Mouse (Mus musculus) heart, embryonic 13.5 days (tissue): ENCODE results near the gene Tmeff1. TPM values are rescaled to one million over a fixed set of nuclear protein-coding genes. Genes with fewer than 3 reads are reported as not detected.

Experiments
- ATAC-seq: fragments of 200-750 bp; cut with Nextera tagmentation; 2 replicates; pipeline ENCODE4 v1.8.0; 2017; ENCODE audit warnings: moderate TSS enrichment; ENCODE audit not compliant: insufficient number of reproducible peaks, low FRiP score, low TSS enrichment; ENCODE audit errors: extremely low read depth
- H3K27ac ChIP-seq: fragments of 300-500 bp; sonication (generic); replicated peaks from 2 replicates; pipeline ENCODE4 v1.5.1; 2015; ENCODE audit warnings: moderate library complexity, mild to moderate bottlenecking, inconsistent platforms
- H3K27me3 ChIP-seq: fragments of 300-500 bp; sonication (generic); replicated peaks from 2 replicates; pipeline ENCODE4 v1.6.1; 2015; ENCODE audit warnings: mild to moderate bottlenecking, inconsistent platforms
- H3K36me3 ChIP-seq: fragments of 300-500 bp; sonication (generic); 2 replicates; pipeline ENCODE4 v1.6.1; 2015; ENCODE audit warnings: mild to moderate bottlenecking, inconsistent platforms
- H3K4me1 ChIP-seq: fragments of 300-500 bp; sonication (generic); 2 replicates; pipeline ENCODE4 v1.6.1; 2015; ENCODE audit warnings: inconsistent platforms
- H3K4me2 ChIP-seq: fragments of 300-500 bp; sonication (generic); 2 replicates; pipeline ENCODE4 v1.6.1; 2015; ENCODE audit warnings: inconsistent platforms, mild to moderate bottlenecking, moderate library complexity
- H3K4me3 ChIP-seq: fragments of 300-500 bp; sonication (generic); 2 replicates; pipeline ENCODE4 v1.5.1; 2015; ENCODE audit warnings: moderate library complexity, mild to moderate bottlenecking, inconsistent platforms
- H3K9ac ChIP-seq: fragments of 300-500 bp; sonication (generic); 2 replicates; pipeline ENCODE4 v1.6.1; 2015; ENCODE audit warnings: inconsistent platforms, mild to moderate bottlenecking, moderate library complexity
- H3K9me3 ChIP-seq: fragments of 300-500 bp; sonication (generic); 2 replicates; pipeline ENCODE4 v1.6.1; 2016; ENCODE audit warnings: inconsistent platforms
- WGBS: fragments of 180-500 bp; shearing (Covaris S2); methylation state at CpG from one replicate; pipeline ENCODE4 v1.1.7; 2015; ENCODE audit warnings: mixed read lengths; 5-methylcytosine and 5-hydroxymethylcytosine counted together
- polyA plus RNA-seq: library from polyadenylated mRNA; unstranded; fragments of >200 nt; fragmentation: Nextera tagmentation; extraction: Ambion mirVana; gene quantifications from 2 replicates; pipeline ENCODE4 v1.2.1, GENCODE M21; 2015

Gene Tmeff1
- polyA plus RNA-seq, 1 experiment from 2014 or later, result 30.7 TPM

DNA sequence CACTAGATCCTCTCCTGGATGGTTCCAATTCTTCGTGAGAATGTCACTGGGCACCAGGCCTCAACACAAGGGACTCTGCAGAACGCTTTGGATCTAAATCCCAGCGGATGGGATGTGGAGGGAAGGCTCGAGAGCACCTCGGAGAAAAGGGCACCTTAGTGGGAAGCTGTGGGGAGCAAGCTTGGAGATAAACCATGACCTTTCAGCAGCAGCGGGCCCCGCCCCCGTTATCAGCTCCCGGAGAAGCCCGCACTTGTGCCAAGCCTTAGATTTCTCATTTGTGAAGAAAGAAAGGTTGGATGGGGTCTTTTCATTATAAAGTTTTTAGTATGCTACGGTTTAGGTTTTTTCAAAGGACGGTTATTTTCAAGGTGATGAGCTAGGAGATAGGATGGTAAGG is 39.0 kb upstream of the Tmeff1 start:
- Histone ChIP-seq H3K4me2 (peak overlapping the region; percentile 24), H3K9me3 (no peaks in the 10 kb centered on the region)
- ATAC-seq, result no peak

GRCm38 (mm10) chr4:48546568-48547496 is 38.1 kb upstream of the Tmeff1 start:
- no peak overlapping the region; the same call in 1 of the 2 replicates for H3K27ac ChIP-seq
- no peak overlapping the region for H3K4me2 ChIP-seq
- WGBS, result 69% methylated on average over 9 of the region's 9 CpGs
- peaks cover 79% of the 10 kb centered on the region for H3K4me1 ChIP-seq
- no peak overlapping the region for H3K9ac ChIP-seq
- H3K9me3 ChIP-seq, result no peaks in the 10 kb centered on the region
- ATAC-seq, result no peak
- H3K27me3 ChIP-seq, result no peaks in the 10 kb centered on the region
- no peak overlapping the region for H3K4me3 ChIP-seq
- H3K36me3 ChIP-seq, result no peaks in the 10 kb centered on the region

More for the DNA sequence above, 39.0 kb upstream of the Tmeff1 start:
- Histone ChIP-seq H3K27ac (0 out of 2 replicates have a peak overlapping the region, but pooled peaks have one; percentile 3), H3K27me3 (no peaks in the 10 kb centered on the region), H3K36me3 (no peaks in the 10 kb centered on the region), H3K4me1 (peaks cover 84% of the 10 kb centered on the region), H3K4me3 (no peak overlapping the region), H3K9ac (no peak overlapping the region)
- WGBS, result 31% methylated on average over 12 of the region's 12 CpGs

DNA sequence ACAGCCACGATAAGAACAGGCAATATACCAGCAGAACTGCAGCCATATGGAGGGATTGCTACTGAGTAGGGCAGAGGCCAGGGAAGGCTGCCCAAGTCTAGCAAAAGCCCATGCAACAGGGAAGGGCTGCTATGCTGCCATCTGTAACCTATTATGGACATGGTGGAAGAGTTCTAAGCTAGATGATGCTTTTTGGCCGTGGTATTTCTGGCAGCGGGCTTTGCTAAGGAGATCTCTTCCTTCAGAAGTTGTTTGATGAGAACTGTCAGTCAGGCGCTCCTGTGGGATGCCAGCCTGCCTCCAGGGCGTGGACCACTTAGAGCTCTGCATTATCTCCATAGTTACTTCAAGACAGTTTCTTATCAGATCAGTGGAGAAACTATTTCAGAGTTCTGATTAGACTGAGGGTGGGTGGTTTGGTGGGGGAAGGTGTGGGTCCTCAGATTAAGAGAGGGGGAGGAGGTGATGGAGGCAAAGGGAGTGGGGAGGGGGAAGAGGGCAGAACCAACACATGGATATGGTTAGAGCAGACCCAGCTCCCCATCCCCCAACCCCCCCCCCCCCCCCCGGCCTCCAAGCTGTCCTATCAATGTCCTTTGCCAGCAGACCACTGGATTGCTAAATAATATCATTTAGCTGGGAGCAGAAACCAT is 36.5 kb upstream of the Tmeff1 start:
- H3K27ac ChIP-seq, result no peak overlapping the region
- 0 out of 2 replicates have a peak overlapping the region, but pooled peaks have one; percentile 4 for H3K9ac ChIP-seq
- WGBS, result 30% methylated on average over 5 of the region's 6 CpGs
- no peaks in the 10 kb centered on the region for H3K27me3 ChIP-seq
- H3K9me3 ChIP-seq, result no peaks in the 10 kb centered on the region
- H3K4me3 ChIP-seq, result no peak overlapping the region
- peaks cover 14% of the 10 kb centered on the region for H3K36me3 ChIP-seq
- peaks cover 62% of the 10 kb centered on the region for H3K4me1 ChIP-seq
- H3K4me2 ChIP-seq, result no peak overlapping the region
- ATAC-seq, result no peak

DNA sequence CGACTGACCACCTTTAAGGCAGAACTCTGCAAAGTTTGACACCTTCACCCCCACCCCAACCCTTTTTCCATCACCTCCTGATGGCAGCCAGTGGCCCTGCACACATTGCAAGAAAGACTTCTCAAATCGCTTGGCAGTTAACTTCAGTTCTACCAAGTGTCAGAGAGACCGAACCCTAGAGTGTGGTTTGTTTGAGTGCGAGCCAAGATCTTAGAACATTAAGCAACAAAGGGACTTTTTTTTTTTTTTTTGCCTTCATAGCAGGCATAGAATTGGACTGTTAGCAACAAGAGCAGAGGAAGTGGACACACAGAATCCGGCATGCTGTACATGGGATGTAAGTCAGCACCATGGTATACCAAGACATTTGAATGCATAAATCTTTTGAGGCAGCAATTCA is 35.3 kb upstream of the Tmeff1 start:
- no peak for ATAC-seq
- WGBS, result 60% methylated on average over 5 of the region's 5 CpGs
- no peak overlapping the region for H3K9ac ChIP-seq

DNA sequence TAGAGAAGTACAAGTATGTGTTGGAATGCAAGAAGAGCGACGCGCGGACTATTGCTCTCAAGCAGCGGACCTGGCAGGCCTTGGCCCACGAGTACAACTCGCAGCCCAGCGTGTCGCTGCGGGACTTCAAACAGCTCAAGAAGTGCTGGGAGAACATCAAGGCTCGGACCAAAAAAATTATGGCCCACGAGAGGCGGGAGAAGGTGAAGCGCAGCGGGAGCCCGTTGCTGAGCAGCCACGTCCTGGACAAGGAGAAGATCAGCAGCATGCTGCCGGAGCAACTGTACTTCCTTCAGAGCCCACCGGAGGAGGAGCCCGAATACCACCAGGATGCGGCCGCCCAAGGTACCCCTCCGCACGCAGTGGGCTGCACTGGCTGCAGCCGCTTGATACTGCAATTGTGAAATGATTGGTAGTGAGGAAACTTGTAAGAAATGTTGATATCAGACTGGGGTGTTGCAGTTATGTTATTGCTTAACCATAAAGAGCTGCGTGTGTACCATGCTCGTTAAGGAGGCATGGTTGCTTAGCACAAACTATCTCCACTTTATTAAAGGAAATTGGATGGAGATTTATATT is 32.4 kb upstream of the Tmeff1 start:
- Histone ChIP-seq H3K9me3 (no peaks in the 10 kb centered on the region), H3K4me2 (no peak overlapping the region), H3K27me3 (no peaks in the 10 kb centered on the region), H3K27ac (no peak overlapping the region), H3K4me1 (peaks cover 24% of the 10 kb centered on the region), H3K4me3 (no peak overlapping the region), H3K9ac (no peak overlapping the region), H3K36me3 (peaks cover 32% of the 10 kb centered on the region)
- ATAC-seq, result no peak
- whole genome bisulfite sequencing, result 92% methylated on average over 27 of the region's 27 CpGs

More for the DNA sequence above, 35.3 kb upstream of the Tmeff1 start:
- H3K4me2 ChIP-seq, result no peak overlapping the region
- H3K27ac ChIP-seq, result no peak overlapping the region
- H3K27me3 ChIP-seq, result no peaks in the 10 kb centered on the region
- H3K9me3 ChIP-seq, result no peaks in the 10 kb centered on the region
- H3K36me3 ChIP-seq, result peaks cover 16% of the 10 kb centered on the region
- peaks cover 50% of the 10 kb centered on the region for H3K4me1 ChIP-seq
- no peak overlapping the region for H3K4me3 ChIP-seq

DNA sequence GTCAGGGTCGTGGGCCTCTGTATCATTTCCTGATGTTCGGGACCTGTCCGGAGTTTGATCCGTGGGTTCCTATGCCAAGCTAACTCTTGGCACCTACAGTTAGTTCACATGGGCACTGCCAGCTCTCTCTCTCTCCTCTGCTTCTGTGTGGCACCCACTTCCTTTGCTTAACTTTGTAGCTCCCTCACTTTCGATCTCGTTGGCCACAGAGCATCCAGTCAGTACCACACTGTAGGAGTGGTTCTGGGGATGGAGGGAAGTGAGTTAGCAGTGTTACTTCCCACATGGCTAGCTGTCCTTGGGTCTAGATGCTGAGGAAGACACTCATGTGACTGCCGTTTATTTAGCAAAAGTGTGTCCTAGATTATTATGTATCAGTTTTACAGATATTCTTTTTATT is 30.8 kb upstream of the Tmeff1 start:
- Histone ChIP-seq H3K9ac (no peak overlapping the region), H3K9me3 (no peaks in the 10 kb centered on the region), H3K36me3 (peaks cover 41% of the 10 kb centered on the region), H3K4me1 (peaks cover 8% of the 10 kb centered on the region), H3K27ac (no peak overlapping the region), H3K4me2 (no peak overlapping the region), H3K27me3 (no peaks in the 10 kb centered on the region), H3K4me3 (no peak overlapping the region)
- 84% methylated on average over 7 of the region's 7 CpGs for WGBS
- ATAC-seq, result no peak

DNA sequence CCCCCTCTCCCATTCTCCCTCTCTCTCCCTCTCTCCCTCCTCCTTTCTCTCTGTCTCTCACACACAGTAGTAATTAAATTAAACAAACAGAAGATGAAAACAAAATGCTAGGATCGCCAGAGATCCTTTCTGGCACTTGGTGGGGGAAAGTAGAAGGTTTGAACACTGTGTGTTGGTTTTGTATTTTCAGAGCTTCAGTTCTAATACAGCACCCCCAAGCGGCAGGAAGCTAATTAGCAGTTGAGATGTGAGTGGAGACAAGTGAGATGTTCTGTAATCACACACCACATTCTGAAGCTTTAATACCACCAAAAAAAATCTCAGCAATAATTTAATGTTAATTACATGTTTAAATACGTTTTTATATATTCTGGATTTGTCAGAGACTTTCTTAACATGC is 29.2 kb upstream of the Tmeff1 start:
- Histone ChIP-seq H3K36me3 (peaks cover 48% of the 10 kb centered on the region), H3K4me3 (no peak overlapping the region), H3K4me1 (peaks cover 2% of the 10 kb centered on the region; the same call in 1 of the 2 replicates), H3K9me3 (no peaks in the 10 kb centered on the region), H3K27ac (no peak overlapping the region), H3K27me3 (no peaks in the 10 kb centered on the region), H3K9ac (no peak overlapping the region), H3K4me2 (no peak overlapping the region)
- 19% methylated on average over 3 of the region's 3 CpGs for WGBS
- no peak for ATAC-seq

DNA sequence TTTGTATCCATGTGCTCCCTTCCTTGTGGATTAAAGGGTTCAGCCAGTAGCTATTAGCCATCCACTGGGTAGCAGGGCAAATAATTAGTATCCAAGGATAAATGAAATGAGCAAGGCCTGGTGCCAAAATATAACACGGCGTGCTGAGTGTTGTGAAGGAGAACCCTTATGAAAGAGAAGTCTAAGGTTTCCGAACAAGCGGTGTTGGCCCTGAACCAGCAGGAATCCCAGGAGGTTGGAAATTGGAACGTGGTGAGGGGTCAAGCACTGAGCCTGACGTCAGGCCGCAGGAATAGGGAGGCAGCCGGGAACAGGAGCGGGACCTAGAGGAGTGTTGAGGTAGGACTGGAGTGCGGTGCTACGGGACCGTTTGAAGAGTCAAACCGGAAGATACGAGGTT is 25.3 kb upstream of the Tmeff1 start:
- Histone ChIP-seq H3K9me3 (no peaks in the 10 kb centered on the region), H3K4me1 (peaks cover 4% of the 10 kb centered on the region), H3K4me3 (no peak overlapping the region), H3K27me3 (no peaks in the 10 kb centered on the region), H3K4me2 (no peak overlapping the region), H3K9ac (no peak overlapping the region), H3K27ac (no peak overlapping the region), H3K36me3 (peaks cover 69% of the 10 kb centered on the region)
- 87% methylated on average over 14 of the region's 14 CpGs for WGBS
- ATAC-seq, result no peak

DNA sequence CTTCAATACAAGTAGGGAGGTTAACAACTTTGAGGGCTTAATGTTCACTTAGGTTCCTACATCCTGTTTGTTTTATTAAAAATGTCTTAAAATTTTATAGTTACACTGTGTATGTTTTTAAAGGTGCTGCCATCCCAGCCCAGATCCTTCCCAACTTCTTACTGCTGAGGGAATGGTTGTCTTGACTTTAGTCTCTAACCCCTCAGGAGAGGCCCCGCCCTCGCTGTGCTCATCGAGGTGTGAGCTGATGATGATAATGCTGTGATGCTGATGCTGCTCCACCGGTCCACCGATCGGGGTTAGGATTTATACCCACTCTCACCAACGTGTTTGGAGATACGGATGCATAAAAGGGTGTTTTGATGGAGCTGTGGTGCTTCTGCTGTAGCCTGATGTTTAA is 23.1 kb upstream of the Tmeff1 start:
- H3K27ac ChIP-seq, result no peak overlapping the region
- H3K4me3 ChIP-seq, result no peak overlapping the region
- no peaks in the 10 kb centered on the region for H3K27me3 ChIP-seq
- ATAC-seq, result no peak
- H3K36me3 ChIP-seq, result peaks cover 61% of the 10 kb centered on the region
- H3K9me3 ChIP-seq, result no peaks in the 10 kb centered on the region
- 88% methylated on average over 8 of the region's 8 CpGs for WGBS
- H3K9ac ChIP-seq, result no peak overlapping the region
- peaks cover 14% of the 10 kb centered on the region for H3K4me1 ChIP-seq
- H3K4me2 ChIP-seq, result no peak overlapping the region

GRCm38 (mm10) chr4:48564962-48565361 is 20.0 kb upstream of the Tmeff1 start:
- no peak overlapping the region for H3K4me3 ChIP-seq
- peaks cover 44% of the 10 kb centered on the region for H3K36me3 ChIP-seq
- H3K9me3 ChIP-seq, result no peaks in the 10 kb centered on the region
- no peak for ATAC-seq
- peaks cover 24% of the 10 kb centered on the region for H3K4me1 ChIP-seq
- H3K27me3 ChIP-seq, result no peaks in the 10 kb centered on the region
- H3K9ac ChIP-seq, result no peak overlapping the region
- H3K27ac ChIP-seq, result no peak overlapping the region
- no peak overlapping the region for H3K4me2 ChIP-seq

DNA sequence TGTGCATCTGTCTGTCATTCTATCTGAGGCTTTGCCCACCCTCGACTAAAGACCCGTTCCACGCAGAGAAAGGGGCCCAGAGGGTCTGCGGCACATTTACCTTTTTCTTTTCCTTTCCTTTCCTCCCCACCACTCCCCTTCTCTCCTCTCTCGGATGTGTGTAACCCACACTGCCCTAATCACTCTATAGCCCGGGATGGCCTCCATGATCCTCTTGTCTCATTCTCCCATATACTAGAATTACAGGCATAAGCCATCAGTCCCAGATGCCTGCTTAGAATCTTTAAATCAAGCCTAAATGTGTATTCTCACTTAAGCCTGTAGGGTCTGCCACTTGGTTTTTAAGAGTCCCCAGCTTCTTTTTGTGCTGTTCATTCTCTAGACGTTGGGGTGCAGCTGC is 8.6 kb upstream of the Tmeff1 start:
- 85% methylated on average over 7 of the region's 7 CpGs for WGBS
- ATAC-seq, result no peak

More for the DNA sequence above, 8.6 kb upstream of the Tmeff1 start:
- Histone ChIP-seq H3K4me3 (no peak overlapping the region), H3K4me2 (no peak overlapping the region), H3K27ac (no peak overlapping the region), H3K9ac (no peak overlapping the region), H3K36me3 (no peaks in the 10 kb centered on the region), H3K27me3 (no peaks in the 10 kb centered on the region), H3K9me3 (no peaks in the 10 kb centered on the region), H3K4me1 (peaks cover 18% of the 10 kb centered on the region)
